Mouse (Mus musculus) lung, postnatal 14 days (tissue): ENCODE data around the gene Parva.

Source experiments
- DNase-seq: peaks from one replicate; pipeline ENCODE4 v3.0.0; 2021

Parva gene

GRCm38 (mm10) chr7:112526226-112526625 lies 98.9 kb downstream of the Parva start:
- no peak for DNase-seq

- DNase-seq, result no peak
Measured at GRCm38 (mm10) chr7:112527230-112527629, 99.9 kb downstream of the Parva start.

- no peak for DNase-seq
Measured at GRCm38 (mm10) chr7:112528059-112528458, 100.8 kb downstream of the Parva start.

DNA sequence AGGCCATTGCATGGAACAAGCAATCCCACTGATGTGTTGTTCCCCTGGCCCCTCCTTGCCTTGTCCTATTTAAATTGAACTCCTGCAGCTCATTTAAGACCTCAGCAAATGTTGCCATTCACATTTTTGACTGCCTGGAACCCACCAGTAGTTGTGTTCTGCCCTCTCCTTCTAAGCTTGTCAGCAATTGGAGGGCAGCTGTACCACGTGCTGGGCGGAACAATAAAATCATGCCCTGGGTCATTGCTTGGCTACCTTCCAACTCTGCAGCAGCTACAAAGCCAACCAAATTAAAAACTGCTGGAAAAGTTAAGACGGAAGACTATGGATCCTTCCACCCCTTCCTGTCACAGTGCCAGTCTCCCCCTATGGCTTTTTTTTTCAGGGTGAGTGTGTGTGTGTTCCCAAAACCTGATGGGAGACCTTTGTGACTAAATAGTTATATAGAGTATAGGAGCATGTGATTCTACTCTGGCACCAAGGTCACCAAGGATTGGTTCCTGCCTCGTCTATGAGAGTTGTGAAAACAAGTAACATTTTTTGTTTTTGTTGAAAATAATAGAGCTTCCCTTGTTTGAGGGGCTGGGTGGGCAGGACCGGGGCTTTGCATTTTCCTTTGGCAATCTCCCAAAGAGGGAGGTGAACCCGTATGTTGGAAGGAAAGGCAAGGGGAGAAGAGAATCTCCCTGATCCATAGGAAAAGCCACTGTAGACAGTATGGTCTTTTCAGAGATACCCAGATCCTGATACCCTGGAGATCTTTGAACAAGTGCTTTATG lies 101.5 kb downstream of the Parva start:
- peak; percentile 45 for DNase-seq

GRCm38 (mm10) chr7:112530924-112531323 lies 103.6 kb downstream of the Parva start:
- no peak for DNase-seq

GRCm38 (mm10) chr7:112534148-112534547 lies 106.8 kb downstream of the Parva start:
- no peak for DNase-seq

DNA sequence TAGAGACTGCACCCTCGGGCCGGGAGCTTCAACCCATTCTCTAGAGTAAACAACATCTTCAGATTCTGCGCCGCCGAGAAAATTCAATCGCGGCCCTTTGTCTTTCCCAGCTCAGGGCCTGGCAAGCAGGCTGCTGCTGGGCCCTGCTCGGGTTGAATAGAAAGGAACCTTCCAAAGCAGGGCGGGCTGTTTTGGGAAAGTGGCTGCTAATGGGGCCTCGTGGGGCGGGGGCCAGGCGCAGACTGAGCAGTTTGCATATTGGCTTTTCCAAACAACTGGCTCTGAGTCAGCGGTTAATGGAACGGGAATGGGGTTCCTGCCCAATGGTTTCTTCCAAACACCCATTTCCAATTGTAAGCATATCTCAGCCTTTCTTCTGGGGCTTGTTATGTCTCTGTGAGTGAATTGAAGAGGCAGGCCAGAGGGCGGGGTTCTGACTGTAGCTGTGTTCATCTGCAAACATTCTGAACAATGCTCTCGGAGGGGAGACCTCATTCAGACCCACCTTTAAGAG lies 108.2 kb downstream of the Parva start:
- peak; percentile 72 for DNase-seq

DNA sequence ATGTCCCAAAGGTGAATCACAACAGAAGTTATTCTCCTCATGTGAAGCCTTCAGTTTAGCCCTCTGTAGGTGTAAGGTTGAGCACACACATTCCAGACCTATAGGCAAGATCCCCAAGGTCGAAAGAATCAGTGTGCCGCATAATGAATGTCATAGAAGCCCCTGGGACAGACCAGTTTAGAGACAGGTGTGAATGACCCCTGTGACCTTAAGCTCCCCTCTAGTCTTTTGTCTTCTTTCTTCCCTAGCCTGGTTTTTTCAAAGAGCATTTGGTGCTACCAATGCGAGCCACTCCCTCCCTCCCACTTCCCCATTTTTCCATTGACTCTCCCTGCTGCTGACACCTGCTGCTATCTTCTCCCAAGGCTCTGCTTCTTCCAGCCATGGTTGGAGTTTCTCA lies 121.8 kb downstream of the Parva start:
- no peak for DNase-seq

DNA sequence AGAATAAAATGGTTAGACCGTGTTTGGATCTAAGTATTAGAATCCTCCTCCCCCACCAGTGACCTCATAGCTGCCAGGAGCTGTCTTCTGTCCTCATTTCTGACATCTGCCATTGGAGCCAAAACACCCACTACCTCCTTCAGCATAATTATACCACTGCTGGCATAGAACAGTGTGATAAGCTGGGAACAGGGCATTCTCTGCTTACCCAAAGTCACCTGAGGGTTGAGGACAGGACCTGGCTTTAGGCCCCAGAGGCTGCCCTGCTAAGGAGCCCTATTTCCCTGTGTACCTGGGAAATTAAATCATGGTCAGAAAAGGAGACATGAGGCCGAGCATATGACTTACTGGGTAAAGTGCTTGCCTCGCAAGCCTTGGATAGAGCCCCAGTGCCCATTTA lies 134.2 kb downstream of the Parva start:
- no peak for DNase-seq

DNA sequence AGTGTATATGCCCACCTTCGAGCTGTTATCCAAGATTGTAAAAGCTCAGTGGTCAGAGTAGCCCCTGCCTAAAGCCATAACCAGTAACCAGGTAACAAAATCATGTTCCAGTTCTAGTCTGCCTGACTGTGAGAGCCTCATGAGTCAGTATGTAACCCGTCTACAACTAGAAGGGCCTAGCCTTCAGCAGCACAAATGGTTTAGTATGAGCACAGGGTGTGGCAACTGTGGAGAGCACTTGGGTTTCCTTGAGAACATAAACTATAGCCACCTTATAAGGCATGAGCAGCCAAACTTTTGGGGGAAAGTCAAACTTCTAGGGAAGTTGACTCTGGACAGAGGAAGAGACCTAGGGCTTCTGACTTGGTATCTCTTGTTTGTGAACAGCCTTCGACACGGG lies 139.7 kb downstream of the Parva start:
- DNase-seq, result no peak

DNA sequence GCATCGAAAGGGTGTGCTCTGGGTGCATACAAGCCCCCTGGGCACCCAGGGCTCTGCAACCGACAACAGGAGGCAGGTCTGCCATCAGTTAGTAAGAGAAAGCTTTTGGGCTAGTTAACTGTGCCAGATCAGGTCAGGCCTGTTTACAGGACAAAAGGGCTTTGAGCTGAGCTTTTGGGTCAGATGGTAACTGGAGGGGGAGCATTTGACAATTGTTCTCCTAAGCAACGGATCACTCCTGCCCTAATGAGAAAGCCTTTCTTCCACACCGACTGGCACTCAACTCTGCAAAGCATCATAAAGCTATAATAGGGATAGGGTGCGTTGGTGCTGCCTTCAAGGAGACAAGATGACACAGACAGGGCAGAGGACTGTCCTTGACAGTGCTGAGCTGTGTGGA lies 141.7 kb downstream of the Parva start:
- DNase-seq, result no peak

DNA sequence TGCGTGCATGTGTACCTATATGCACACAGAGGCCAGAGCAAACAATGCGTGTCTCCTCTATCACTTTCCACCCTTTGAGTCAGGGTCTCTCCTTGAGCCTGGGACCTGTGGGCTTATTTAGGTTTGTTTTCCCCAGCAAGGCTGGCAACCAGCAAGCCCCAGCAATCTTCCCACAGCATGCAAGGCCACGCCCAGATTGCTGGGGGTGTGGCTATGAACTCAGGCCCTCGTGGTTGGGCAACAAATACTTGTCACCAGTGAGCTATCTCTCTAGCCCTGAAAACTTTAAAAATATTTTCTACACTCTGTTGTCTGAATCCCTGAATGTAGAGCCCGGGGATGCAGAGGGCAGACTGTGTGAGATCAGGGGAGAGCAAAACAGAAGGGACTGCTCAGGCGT lies 154.3 kb downstream of the Parva start:
- DNase-seq, result peak; percentile 22

DNA sequence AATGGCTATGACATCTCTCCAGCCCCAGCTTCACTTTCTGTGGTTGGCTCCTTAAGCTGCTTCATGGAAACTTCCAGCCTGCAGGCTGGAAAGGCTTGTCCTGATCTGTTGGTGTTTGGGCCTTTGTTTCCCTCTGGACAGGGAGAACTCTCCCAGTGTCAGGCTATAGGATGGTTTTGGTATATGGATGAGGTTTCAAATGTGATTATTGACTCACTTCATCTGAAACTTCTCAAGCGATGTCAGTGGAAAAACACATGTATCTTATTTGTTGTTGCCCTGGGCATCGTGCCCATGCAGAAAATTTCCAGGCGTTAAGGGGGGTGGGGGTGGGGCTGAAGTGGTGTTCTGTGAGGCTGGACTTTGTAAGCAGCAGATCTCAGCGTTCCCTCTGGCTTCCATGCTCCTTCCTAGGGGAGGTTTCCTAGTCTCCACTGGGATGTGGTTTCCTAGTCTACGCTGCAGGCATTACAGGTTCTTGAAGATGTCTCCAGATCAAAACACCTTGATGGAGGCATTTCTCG lies 155.6 kb downstream of the Parva start:
- no peak for DNase-seq

- no peak for DNase-seq
Measured at GRCm38 (mm10) chr7:112587449-112587848, 160.1 kb downstream of the Parva start.

DNA sequence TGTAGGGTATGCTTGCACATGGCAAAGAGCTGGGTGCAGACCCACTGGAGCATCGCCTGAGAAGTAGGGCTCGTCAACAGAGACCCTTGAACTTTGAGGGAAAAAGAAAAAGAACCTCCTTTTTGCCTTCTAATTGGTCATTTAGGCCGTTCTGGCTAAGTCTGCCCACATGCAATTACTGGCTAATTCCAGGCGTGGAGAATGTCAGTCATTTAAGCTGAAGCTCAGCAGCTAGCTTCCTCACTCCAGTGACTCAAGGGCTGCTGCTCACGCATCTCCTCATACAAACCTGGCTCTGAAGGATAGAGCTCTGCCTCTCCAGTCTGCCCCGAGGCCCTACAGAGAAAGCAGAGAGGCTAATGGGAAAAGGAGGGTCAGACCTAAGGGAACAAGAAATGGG lies 162.2 kb downstream of the Parva start:
- no peak for DNase-seq

DNA sequence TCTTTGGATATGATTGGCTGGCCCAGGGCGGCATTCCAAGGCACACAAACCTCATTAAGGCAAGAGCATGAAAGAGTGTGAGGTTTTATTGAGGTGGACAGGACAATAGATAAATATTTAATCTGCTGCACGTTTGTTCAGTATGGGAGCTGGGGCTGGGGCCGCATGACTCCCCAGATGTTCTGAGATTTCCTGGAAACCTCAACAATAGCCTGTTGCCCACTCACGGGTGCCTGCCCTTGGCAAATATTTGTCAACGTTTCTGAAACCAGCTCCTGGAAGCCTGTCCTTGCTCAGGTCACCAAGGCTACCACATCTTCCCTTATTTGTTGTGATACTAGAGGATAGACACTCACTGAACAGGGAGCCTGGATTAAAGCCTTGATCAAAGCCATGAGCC lies 166.3 kb downstream of the Parva start:
- no peak for DNase-seq

GRCm38 (mm10) chr7:112595226-112595850 lies 168.0 kb downstream of the Parva start:
- no peak for DNase-seq

DNA sequence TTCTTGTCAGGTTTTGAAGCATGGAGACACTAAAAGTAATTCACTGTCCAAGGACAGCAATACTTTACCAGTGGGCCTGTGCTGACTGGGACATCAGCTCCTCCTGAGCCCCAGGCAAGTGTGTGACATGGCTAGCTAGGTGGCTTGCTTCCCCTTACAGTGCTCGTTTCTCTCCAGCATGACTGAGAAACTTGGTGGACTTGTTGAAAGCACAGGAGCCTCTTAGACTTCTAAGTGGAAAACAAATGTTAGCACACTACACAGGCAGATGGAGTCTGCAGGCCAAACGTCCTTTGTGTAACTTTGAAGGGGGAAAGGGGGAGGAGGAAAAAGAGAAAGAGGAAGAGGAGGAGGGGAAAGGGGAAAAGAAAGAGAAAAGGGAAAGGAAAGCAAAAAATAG lies 172.3 kb downstream of the Parva start:
- DNase-seq, result no peak

DNA sequence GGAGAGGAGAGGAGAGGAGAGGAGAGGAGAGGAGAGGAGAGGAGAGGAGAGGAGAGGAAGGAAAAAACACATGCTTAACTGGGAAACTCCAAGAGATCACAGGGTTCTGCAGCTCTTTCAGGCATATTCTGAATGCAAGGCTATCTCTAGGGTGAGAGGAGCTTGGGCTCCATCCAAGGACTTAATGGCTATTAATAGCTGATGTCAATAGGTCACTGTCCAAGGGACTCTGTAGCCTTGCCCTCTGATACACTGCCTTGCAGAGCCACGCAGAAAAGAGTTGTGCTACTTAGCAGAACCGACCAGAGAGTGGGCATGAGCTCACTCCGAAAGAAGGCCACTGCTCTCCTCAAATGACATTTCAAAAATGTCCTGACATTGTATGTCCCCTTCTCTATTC lies 172.9 kb downstream of the Parva start:
- DNase-seq, result no peak

GRCm38 (mm10) chr7:112602966-112603365 lies 175.7 kb downstream of the Parva start:
- DNase-seq, result no peak

DNA sequence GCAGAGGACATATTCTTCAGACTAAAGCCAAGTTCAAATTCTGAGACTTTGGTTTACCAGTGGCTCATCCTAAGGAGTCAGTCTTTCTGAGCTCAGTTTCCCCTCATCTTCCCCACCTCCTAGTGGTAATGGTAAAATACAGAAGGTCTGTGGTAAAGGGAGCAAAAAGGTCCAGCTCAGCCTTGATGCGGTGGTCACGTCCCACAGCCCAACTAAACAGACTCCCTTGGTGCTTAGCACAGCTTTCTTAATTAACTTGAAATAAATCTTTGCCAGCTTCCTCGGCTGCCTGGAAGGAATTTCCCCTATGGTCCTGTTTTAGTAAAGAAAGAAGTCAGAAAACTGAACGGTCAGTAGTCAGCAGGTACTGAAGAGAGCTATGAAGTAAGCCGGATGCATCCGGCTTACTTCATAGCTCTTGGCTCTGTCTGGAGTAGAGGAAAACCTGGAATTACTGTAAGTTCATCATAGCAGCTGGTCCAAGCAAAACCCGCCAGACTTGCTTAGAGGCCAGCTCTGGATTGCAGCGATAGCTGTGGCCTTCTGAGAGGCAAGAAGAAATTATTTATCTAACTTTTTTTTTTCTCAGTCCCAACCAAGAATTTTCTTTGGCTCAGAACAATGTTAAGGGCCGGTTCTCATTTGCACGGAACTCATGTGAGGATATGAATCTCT lies 176.3 kb downstream of the Parva start:
- DNase-seq, result no peak

GRCm38 (mm10) chr7:112604209-112604608 lies 176.9 kb downstream of the Parva start:
- no peak for DNase-seq

GRCm38 (mm10) chr7:112614046-112614790 lies 186.9 kb downstream of the Parva start:
- DNase-seq, result no peak
